Comparison of ENCODE assay signal across 23 mouse cellular contexts in genomic region chr6:38626086-38626485, GRCm38 (mm10). TPM values are rescaled to one million over a fixed set of nuclear protein-coding genes. Genes with fewer than 3 reads are reported as not detected.
A peak's percentile ranks its signal among the peaks of the same experiment; 100 is the strongest.
DNase-seq lines count a peak whose midpoint lies in the region; ATAC-seq and TF ChIP-seq lines count a peak whose summit lies in the region.
"Had no signal": no experiment of that assay in that cellular context is flagged by ENCODE, and none has a peak within 500 bp of the region (broad histone marks: within the 10 kb centered on the region; RNA-seq: fewer than 3 reads in every experiment).

No protein-coding gene starts in this region.

- H3K4me3 ChIP-seq in intestine, embryonic 14.5 days (ENCODE audit: low read depth, low read length), result no peak overlapping the region
- no peak overlapping the region for H3K4me3 ChIP-seq in intestine, postnatal 0 days (ENCODE audit: low read depth, low read length)
- no peak overlapping the region for H3K4me3 ChIP-seq in neural tube, embryonic 15.5 days (replicated peaks)
- H3K4me3 ChIP-seq: embryonic facial prominence, embryonic 12.5 days; forebrain, embryonic 13.5 days; heart, embryonic 13.5 days; hindbrain, embryonic 13.5 days had no signal

- DNase-seq in adrenal gland, postnatal 14 days, result peak; percentile 16
- no peak for DNase-seq in adrenal gland, adult (ENCODE audit: inconsistent age in 2 of 2, low spot score in 1 of 2)
- DNase-seq in intestine, embryonic 14.5 days (ENCODE audit: low spot score), result peak; percentile 32
- peak; percentile 4 for DNase-seq in neural tube, embryonic 10.5 days (ENCODE audit: extremely low spot score, low spot score)
- DNase-seq in Muller cell, postnatal 12 days (ENCODE audit: inconsistent ontology term), result no peak
- DNase-seq: adrenal gland, adult 8-10 months; B cell, adult 2 months; cerebellum, adult 11-12 months; cerebellum, adult 9-10 months; forebrain, postnatal 0 days; gastrocnemius, postnatal 14 days had no signal

- H3K27me3 ChIP-seq in intestine, embryonic 14.5 days (replicated peaks; ENCODE audit: control insufficient read depth, insufficient read depth, low read length), result no peaks in the 10 kb centered on the region
- H3K27me3 ChIP-seq in intestine, postnatal 0 days (replicated peaks; ENCODE audit: control insufficient read depth, insufficient read depth, low read length), result no peaks in the 10 kb centered on the region
- no peaks in the 10 kb centered on the region for H3K27me3 ChIP-seq in neural tube, embryonic 15.5 days (replicated peaks)
- H3K27me3 ChIP-seq: embryonic facial prominence, embryonic 12.5 days; forebrain, embryonic 13.5 days; heart, embryonic 13.5 days; hindbrain, embryonic 13.5 days had no signal

- H3K4me2 ChIP-seq in intestine, embryonic 14.5 days (ENCODE audit: low read length), result no peak overlapping the region
- H3K4me2 ChIP-seq in intestine, postnatal 0 days (replicated peaks; ENCODE audit: low read depth), result no peak overlapping the region
- H3K4me2 ChIP-seq in neural tube, embryonic 15.5 days, result no peak overlapping the region
- H3K4me2 ChIP-seq: embryonic facial prominence, embryonic 12.5 days; forebrain, embryonic 13.5 days; heart, embryonic 13.5 days; hindbrain, embryonic 13.5 days had no signal

- no peaks in the 10 kb centered on the region for H3K9me3 ChIP-seq in intestine, embryonic 14.5 days (ENCODE audit: control insufficient read depth, low read length)
- no peaks in the 10 kb centered on the region for H3K9me3 ChIP-seq in intestine, postnatal 0 days (ENCODE audit: control insufficient read depth)
- H3K9me3 ChIP-seq in neural tube, embryonic 15.5 days (replicated peaks), result no peaks in the 10 kb centered on the region
- H3K9me3 ChIP-seq: embryonic facial prominence, embryonic 12.5 days; forebrain, embryonic 13.5 days; G1E; heart, embryonic 13.5 days; hindbrain, embryonic 13.5 days had no signal

- H3K27ac ChIP-seq in intestine, embryonic 14.5 days (ENCODE audit: low read depth), result no peak overlapping the region
- no peak overlapping the region for H3K27ac ChIP-seq in intestine, postnatal 0 days (ENCODE audit: low read depth, low read length)
- H3K27ac ChIP-seq in neural tube, embryonic 15.5 days (replicated peaks), result no peak overlapping the region
- H3K27ac ChIP-seq: embryonic facial prominence, embryonic 12.5 days; forebrain, embryonic 13.5 days; heart, embryonic 13.5 days; hindbrain, embryonic 13.5 days; hindbrain, postnatal 0 days had no signal

- no peak for ATAC-seq in intestine, embryonic 14.5 days (replicated peaks; ENCODE audit: low FRiP score, low TSS enrichment, low read depth)
- ATAC-seq in intestine, postnatal 0 days, result no peak
- ATAC-seq in neural tube, embryonic 15.5 days (ENCODE audit: low FRiP score), result no peak
- ATAC-seq: activated CD4-positive, CD25-positive, alpha-beta regulatory T cell, adult 4 months; CD4-positive, CD25-positive, alpha-beta regulatory T cell, adult 4 months; forebrain, embryonic 13.5 days; forebrain, postnatal 0 days; hindbrain, postnatal 0 days had no signal

- 0 out of 2 replicates have a peak, but pooled peaks cover 3% of the 10 kb centered on the region for H3K36me3 ChIP-seq in intestine, embryonic 14.5 days (ENCODE audit: control insufficient read depth, insufficient read depth, low read length)
- H3K36me3 ChIP-seq in intestine, postnatal 0 days (ENCODE audit: control insufficient read depth, insufficient read depth), result peaks cover 3% of the 10 kb centered on the region; the same call in 1 of the 2 replicates
- no peaks in the 10 kb centered on the region for H3K36me3 ChIP-seq in neural tube, embryonic 15.5 days

- H3K9ac ChIP-seq in intestine, embryonic 14.5 days (ENCODE audit: low read length), result no peak overlapping the region
- H3K9ac ChIP-seq in intestine, postnatal 0 days (ENCODE audit: low read depth, low read length), result no peak overlapping the region
- H3K9ac ChIP-seq in neural tube, embryonic 15.5 days (replicated peaks), result no peak overlapping the region
- H3K9ac ChIP-seq: embryonic facial prominence, embryonic 12.5 days; forebrain, embryonic 13.5 days; forebrain, postnatal 0 days; heart, embryonic 13.5 days; hindbrain, embryonic 13.5 days had no signal

- no peak for TF ChIP-seq CTCF in intestine, postnatal 0 days (IDR thresholded peaks at IDR 0.05; ENCODE audit: low read depth)

- no peaks in the 10 kb centered on the region for H3K4me1 ChIP-seq in intestine, embryonic 14.5 days (replicated peaks; ENCODE audit: control insufficient read depth, insufficient read depth, low read length)
- H3K4me1 ChIP-seq in intestine, postnatal 0 days (replicated peaks; ENCODE audit: control insufficient read depth, insufficient read depth, low read length), result no peaks in the 10 kb centered on the region
- H3K4me1 ChIP-seq in neural tube, embryonic 15.5 days, result no peaks in the 10 kb centered on the region
- H3K4me1 ChIP-seq: embryonic facial prominence, embryonic 12.5 days; forebrain, embryonic 13.5 days; hindbrain, embryonic 13.5 days had no signal

- 98% methylated on average over 5 of the region's 5 CpGs for WGBS in intestine, embryonic 14.5 days
- WGBS in intestine, postnatal 0 days, result 98% methylated on average over 5 of the region's 5 CpGs
- WGBS in neural tube, embryonic 15.5 days, result 96% methylated on average over 5 of the region's 5 CpGs

RNA-seq across cellular contexts. Expression of gene Klrg2, which starts 11.0 kb away (rescaled TPM):
- total RNA-seq in adrenal gland, postnatal 14 days (2021), result 0.78 and 1.1 TPM in 2 replicates
- polyA plus RNA-seq in intestine, embryonic 14.5 days (2014; fragmentation: Nextera tagmentation; extraction: Ambion mirVana), result 0.30 and 0.34 TPM in 2 replicates
- 0.31 and 0.44 TPM in 2 replicates for polyA plus RNA-seq in intestine, postnatal 0 days (2015; fragmentation: Nextera tagmentation; extraction: Ambion mirVana)
- polyA plus RNA-seq in neural tube, embryonic 15.5 days (2015; fragmentation: Nextera tagmentation; extraction: Ambion mirVana), result 0.14 and 0.24 TPM in 2 replicates
- polyA plus RNA-seq: activated CD4-positive, CD25-positive, alpha-beta regulatory T cell, adult 4 months; CD4-positive, CD25-positive, alpha-beta regulatory T cell, adult 4 months had no signal

RNA-seq across cellular contexts. Expression of gene Clec2l, which starts 36.8 kb away (rescaled TPM):
- 3.7 TPM in 2 replicates for total RNA-seq in adrenal gland, postnatal 14 days (2021)
- 1.4 and 1.6 TPM in 2 replicates for polyA plus RNA-seq in intestine, embryonic 14.5 days (2014; fragmentation: Nextera tagmentation; extraction: Ambion mirVana)
- polyA plus RNA-seq in intestine, postnatal 0 days (2015; fragmentation: Nextera tagmentation; extraction: Ambion mirVana), result 0.81 and 0.92 TPM in 2 replicates
- 25.4 and 40.3 TPM in 2 replicates for polyA plus RNA-seq in neural tube, embryonic 15.5 days (2015; fragmentation: Nextera tagmentation; extraction: Ambion mirVana)
- total RNA-seq: G1E; gastrocnemius, adult 18-20 months; hematopoietic stem cell, adult 5-6 weeks had no signal
- polyA plus RNA-seq: activated CD4-positive, CD25-positive, alpha-beta regulatory T cell, adult 4 months; CD4-positive, CD25-positive, alpha-beta regulatory T cell, adult 4 months; G1E had no signal

Comparison
In these comparisons a context has a peak if more than half of its experiments do, and no peak if none do; other contexts are left out.
1. DNase-seq: peak in adrenal gland, postnatal 14 days (single experiment), intestine, embryonic 14.5 days (single experiment) and neural tube, embryonic 10.5 days (single experiment); none in adrenal gland, adult (0 of 2) and Muller cell, postnatal 12 days (single experiment).
2. RNA of gene Clec2l, which starts 36.8 kb away (polyA plus RNA-seq): 25.4 to 40.3 TPM in neural tube, embryonic 15.5 days; 1.4 to 1.6 TPM in intestine, embryonic 14.5 days and 0.81 to 0.92 TPM in intestine, postnatal 0 days; every median in the first group is over 10 times any median in the second.